Mouse (Mus musculus) Patski (cell line): ENCODE measurements around the gene Pin1rt1. TPM values are rescaled to one million over a fixed set of nuclear protein-coding genes. Genes with fewer than 3 reads are reported as not detected.
A peak's percentile ranks its signal among the peaks of the same experiment; 100 is the strongest.

Experiments
- ATAC-seq: fragments of 100-300 bp; one replicate; pipeline ENCODE4 v1.8.0; 2021
- CTCF ChIA-PET: fragments of 350-600 bp; sonication (Branson Sonifier 250); formaldehyde crosslinking; loops from one replicate; lab custom pipeline; 2022; ENCODE audit warnings: inconsistent platforms; lab: Charles Lee
- POLR2A ChIA-PET: fragments of 350-600 bp; sonication (Branson Sonifier 250); formaldehyde crosslinking; loops from one replicate; lab custom pipeline; 2022; ENCODE audit warnings: antibody characterized with exemption, inconsistent platforms; lab: Charles Lee
- DNase-seq: peaks from one replicate; pipeline ENCODE4 v3.0.0-alpha.2; 2011; ENCODE audit warnings: low read depth, low spot score
- H3K27me3 ChIP-seq: fragments of 371-371 bp; one replicate; pipeline ENCODE4 v1.5.1; 2021
- CTCF ChIP-seq: fragments of 100-300 bp; IDR thresholded peaks from one replicate; pipeline ENCODE4 v1.5.1; 2021
- in situ Hi-C: fragments of 300-500 bp; cut with MboI; formaldehyde crosslinking; loops from 3 replicates; pipeline ENCODE4 v1.11.1; 2018; ENCODE audit warnings: low pct_unique_long_range_greater_than_20kb, mixed read lengths
- polyA plus RNA-seq: library from polyadenylated mRNA; unstranded; gene quantifications from one replicate; pipeline ENCODE4 v1.2.3, GENCODE M21; 2021

Gene Pin1rt1
- 0.06 TPM for polyA plus RNA-seq

DNA sequence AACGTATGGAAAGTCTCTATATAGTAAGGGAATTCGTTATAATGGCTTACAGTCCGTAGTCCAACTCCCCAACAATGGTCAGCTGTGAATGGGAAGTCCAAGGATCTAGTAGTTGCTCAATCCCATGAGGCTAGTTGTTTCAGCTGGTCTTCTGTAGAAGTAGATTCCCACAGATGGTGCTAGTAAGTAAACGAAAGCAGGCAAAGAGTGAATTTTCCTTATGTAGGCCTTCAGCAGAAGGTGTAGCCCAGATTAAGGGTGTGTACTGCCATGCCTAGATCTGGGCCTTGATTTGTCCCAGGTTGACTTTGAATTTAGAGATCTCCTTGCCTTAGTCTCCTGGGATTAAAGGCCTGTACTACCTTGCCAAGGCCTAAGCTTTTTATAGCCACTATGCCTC lies at the start of gene Pin1rt1:
Gene Pin1rt1 (minus strand): TSS at position 101 of the 400 bp plus-strand sequence.
- TF ChIP-seq CTCF, result no peak
- CTCF ChIA-PET, result interaction anchor here (1.2 kb wide), 1 partner anchor 31 kb away, joined by 3 read pairs; no protein-coding TSS in a partner anchor
- ATAC-seq (no peak), DNase-seq (no peak)
- in situ Hi-C loops, result no loop called here
- no peaks in the 10 kb centered on the region for H3K27me3 ChIP-seq
- POLR2A ChIA-PET, result interaction anchor here (1.7 kb wide), 1 partner anchor 9 kb away, joined by 4 read pairs; no protein-coding TSS in a partner anchor

GRCm38 (mm10) chr2:104764018-104764417 lies 47.8 kb upstream of the Pin1rt1 start:
- POLR2A ChIA-PET, result no interaction called here
- H3K27me3 ChIP-seq, result no peaks in the 10 kb centered on the region
- in situ Hi-C loops, result no loop called here
- TF ChIP-seq CTCF, result no peak
- DNase-seq (no peak), ATAC-seq (no peak)
- CTCF ChIA-PET, result no interaction called here

GRCm38 (mm10) chr2:104763134-104763703 lies 47.0 kb upstream of the Pin1rt1 start:
- no peak for TF ChIP-seq CTCF
- H3K27me3 ChIP-seq, result no peaks in the 10 kb centered on the region
- in situ Hi-C loops, result no loop called here
- CTCF ChIA-PET, result interaction anchor here (0.8 to 1.0 kb wide), 2 partner anchors 10 to 109 kb away, joined by 3 read pairs; no protein-coding TSS in a partner anchor
- DNase-seq (no peak), ATAC-seq (no peak)
- POLR2A ChIA-PET, result interaction anchor here (1.0 kb wide), 1 partner anchor 79 kb away, joined by 3 read pairs; no protein-coding TSS in a partner anchor

GRCm38 (mm10) chr2:104750611-104751010 lies 34.4 kb upstream of the Pin1rt1 start:
- in situ Hi-C loops, result loop anchor here (5.0 kb wide), 1 partner anchor 68 kb away; no protein-coding TSS in a partner anchor
- peak; percentile 73 for TF ChIP-seq CTCF
- ATAC-seq, result no peak
- no peaks in the 10 kb centered on the region for H3K27me3 ChIP-seq
- CTCF ChIA-PET, result interaction anchor here (0.8 to 2.1 kb wide), 4 partner anchors 14 to 66 kb away, joined by 3 to 13 read pairs (median 4); no protein-coding TSS in a partner anchor
- DNase-seq, result no peak
- POLR2A ChIA-PET, result no interaction called here

DNA sequence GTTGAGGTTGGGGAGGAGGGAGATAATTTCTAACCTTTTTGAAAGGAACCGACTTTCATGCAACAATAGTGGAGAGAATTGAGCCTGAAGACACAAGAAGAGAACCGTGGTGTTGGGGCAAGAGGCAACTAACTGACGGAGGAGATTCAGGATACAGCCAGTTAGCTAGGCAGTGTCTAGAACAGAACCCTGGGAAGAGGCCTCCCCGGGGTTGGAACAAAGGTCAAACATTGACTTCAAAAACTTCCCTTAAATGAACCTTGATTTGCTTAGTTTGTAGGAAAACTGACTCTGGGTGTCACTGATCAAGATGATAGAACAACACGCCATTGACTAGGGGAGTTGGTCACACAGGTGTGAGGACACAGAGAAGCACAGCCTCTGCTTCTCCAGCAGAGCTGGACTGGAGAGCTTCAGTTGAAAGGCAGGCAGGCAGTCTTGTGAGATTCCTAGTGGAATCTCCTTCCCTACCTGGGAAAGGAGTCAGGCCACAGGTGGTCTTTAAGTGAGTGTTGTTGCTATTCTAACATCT lies 32.5 kb upstream of the Pin1rt1 start:
- POLR2A ChIA-PET, result no interaction called here
- no peak for ATAC-seq
- no peak for TF ChIP-seq CTCF

DNA sequence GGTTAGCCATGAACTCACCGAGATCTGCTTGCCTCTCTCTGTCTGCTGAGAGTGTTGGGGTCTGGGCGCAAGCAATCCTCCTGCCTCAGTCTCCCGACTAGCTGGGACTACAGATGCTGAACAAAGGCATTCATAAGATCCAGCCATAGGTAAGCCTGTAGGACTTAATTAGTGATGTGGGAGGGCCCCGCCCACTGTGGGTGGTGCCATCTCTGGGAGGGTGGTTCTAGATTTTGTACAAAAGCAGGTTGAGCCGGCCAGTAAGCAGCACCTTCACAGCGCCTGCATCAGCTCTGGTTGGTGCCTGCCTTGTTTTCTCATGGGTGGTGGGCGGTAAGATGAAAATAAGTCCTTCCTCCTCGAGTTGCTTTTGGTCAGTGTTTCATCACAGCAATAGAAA lies 30.1 kb upstream of the Pin1rt1 start:
- no peak for ATAC-seq
- TF ChIP-seq CTCF, result no peak
- CTCF ChIA-PET, result interaction anchor here (0.7 to 2.7 kb wide), 3 partner anchors 9 to 61 kb away, joined by 3 to 18 read pairs (median 3); no protein-coding TSS in a partner anchor
- POLR2A ChIA-PET, result no interaction called here
- no peak for DNase-seq
- no peaks in the 10 kb centered on the region for H3K27me3 ChIP-seq
- in situ Hi-C loops, result no loop called here

More for the DNA sequence above, 32.5 kb upstream of the Pin1rt1 start:
- no peak for DNase-seq
- CTCF ChIA-PET, result interaction anchor here (1.0 to 2.1 kb wide), 2 partner anchors 63 to 64 kb away, joined by 3 to 13 read pairs; no protein-coding TSS in a partner anchor
- in situ Hi-C loops, result no loop called here
- H3K27me3 ChIP-seq, result no peaks in the 10 kb centered on the region

- CTCF ChIA-PET, result interaction anchor here (2.7 kb wide), 1 partner anchor 59 kb away, joined by 18 read pairs; no protein-coding TSS in a partner anchor
- POLR2A ChIA-PET, result no interaction called here
- H3K27me3 ChIP-seq, result no peaks in the 10 kb centered on the region
- in situ Hi-C loops, result no loop called here
- ATAC-seq (no peak), DNase-seq (no peak)
- TF ChIP-seq CTCF, result no peak
Observed at GRCm38 (mm10) chr2:104743971-104744370, 27.8 kb upstream of the Pin1rt1 start.

DNA sequence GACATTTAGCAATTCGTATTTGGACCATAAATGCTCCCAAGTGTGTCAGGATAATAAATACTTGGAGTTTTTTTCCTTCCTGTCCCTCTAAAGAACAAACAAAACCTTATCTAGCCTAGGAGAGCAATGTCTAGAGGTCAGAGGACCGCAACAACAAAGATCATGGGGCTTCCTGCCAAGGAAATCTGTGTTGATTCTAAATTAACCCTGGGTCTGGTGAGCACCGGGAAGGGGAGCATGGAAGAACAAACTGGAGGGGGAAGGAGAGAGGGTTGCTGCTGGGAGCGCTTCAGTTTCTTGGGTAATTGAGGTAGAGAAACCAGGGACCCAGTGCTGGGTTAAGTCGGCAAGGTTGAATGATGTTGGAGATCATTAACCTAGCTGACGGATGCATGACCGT lies 27.0 kb upstream of the Pin1rt1 start:
- no peak for DNase-seq
- no peak for TF ChIP-seq CTCF
- ATAC-seq, result peak; percentile 4
- ChIA-PET POLR2A (no interaction called here), CTCF (no interaction called here)
- H3K27me3 ChIP-seq, result no peaks in the 10 kb centered on the region
- in situ Hi-C loops, result no loop called here

DNA sequence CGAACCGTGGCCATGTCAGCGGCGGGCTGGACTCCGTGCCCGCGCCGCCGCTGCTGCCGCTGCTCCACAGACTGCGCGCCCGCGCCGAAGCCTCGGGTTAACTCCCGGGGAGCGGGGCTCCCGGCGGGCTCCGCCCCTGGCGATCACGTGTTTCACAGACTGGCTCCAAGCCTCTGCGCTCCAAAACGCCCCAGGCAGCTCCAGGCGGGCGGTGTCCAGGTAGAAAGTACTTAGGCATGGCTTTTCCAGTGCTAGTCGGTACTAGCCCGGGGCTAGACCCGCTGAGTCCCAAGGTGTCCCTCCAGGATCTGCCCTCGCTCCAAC lies 26.5 kb upstream of the Pin1rt1 start, which contains the start of gene Depdc7:
Gene Depdc7 (minus strand): TSS at position 138 of the 324 bp plus-strand sequence.
- no peaks in the 10 kb centered on the region for H3K27me3 ChIP-seq
- TF ChIP-seq CTCF, result no peak
- ATAC-seq, result peak; percentile 91
- in situ Hi-C loops, result no loop called here
- DNase-seq, result peak; percentile 42
- ChIA-PET CTCF (interaction anchor here (1.9 kb wide), 1 partner anchor 57 kb away, joined by 6 read pairs; no protein-coding TSS in a partner anchor), POLR2A (no interaction called here)

- POLR2A ChIA-PET, result interaction anchor here (1.0 to 1.4 kb wide), 3 partner anchors 9 to 53 kb away, joined by 3 to 6 read pairs (median 4); no protein-coding TSS in a partner anchor
- CTCF ChIA-PET, result interaction anchor here (1.9 kb wide), 1 partner anchor 57 kb away, joined by 6 read pairs; no protein-coding TSS in a partner anchor
- no peak for TF ChIP-seq CTCF
- H3K27me3 ChIP-seq, result no peaks in the 10 kb centered on the region
- in situ Hi-C loops, result no loop called here
- ATAC-seq (peak; percentile 18), DNase-seq (no peak)
Observed at GRCm38 (mm10) chr2:104741896-104742740, 25.9 kb upstream of the Pin1rt1 start.
